Mouse (Mus musculus): ENCODE measurements around the gene Ubap2l. TPM values are rescaled to one million over a fixed set of nuclear protein-coding genes. Genes with fewer than 3 reads are reported as not detected.

The Ubap2l gene
- polyA plus RNA-seq, 1 experiment from 2014 or later = 146 TPM

DNA sequence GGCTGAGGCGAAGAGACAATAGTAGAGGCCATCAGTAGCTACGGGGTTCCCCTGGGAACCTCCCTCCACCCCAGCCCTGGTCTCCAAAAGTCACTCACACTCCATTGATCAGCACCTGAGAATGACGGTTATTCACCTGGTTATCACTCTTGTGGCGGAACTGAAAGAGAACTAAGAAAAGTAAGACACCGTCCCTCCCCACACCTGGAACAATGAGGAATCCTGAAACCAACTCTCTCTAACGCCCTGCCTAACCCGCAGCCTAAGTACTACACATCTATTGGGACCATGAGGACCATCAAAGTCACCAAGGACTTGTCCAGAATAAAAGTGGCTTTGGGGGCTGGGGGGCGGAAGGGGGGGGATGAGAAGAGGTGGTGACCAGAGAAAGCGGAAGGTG is 94.5 kb downstream of the Ubap2l start:
- Histone ChIP-seq H3K27me3 (ENCODE audit: control insufficient read depth, insufficient read depth, low read length) (no peaks in the 10 kb centered on the region), H3K9ac (ENCODE audit: low read length) (no peak overlapping the region), H3K4me2 (ENCODE audit: low read depth, low read length) (no peak overlapping the region), H3K9me3 (replicated peaks; ENCODE audit: control insufficient read depth, low read length) (no peaks in the 10 kb centered on the region), H3K27ac (ENCODE audit: low read length) (no peak overlapping the region), H3K36me3 (ENCODE audit: control insufficient read depth, insufficient read depth) (peaks cover 40% of the 10 kb centered on the region), H3K4me1 (ENCODE audit: control insufficient read depth, insufficient read depth, low read length) (peaks cover 27% of the 10 kb centered on the region), H3K4me3 (ENCODE audit: low read length) (no peak overlapping the region)
- no peak for ATAC-seq (replicated peaks; ENCODE audit: extremely low read depth, insufficient read depth, low FRiP score)
- 94% methylated on average over 9 of the region's 9 CpGs for WGBS

DNA sequence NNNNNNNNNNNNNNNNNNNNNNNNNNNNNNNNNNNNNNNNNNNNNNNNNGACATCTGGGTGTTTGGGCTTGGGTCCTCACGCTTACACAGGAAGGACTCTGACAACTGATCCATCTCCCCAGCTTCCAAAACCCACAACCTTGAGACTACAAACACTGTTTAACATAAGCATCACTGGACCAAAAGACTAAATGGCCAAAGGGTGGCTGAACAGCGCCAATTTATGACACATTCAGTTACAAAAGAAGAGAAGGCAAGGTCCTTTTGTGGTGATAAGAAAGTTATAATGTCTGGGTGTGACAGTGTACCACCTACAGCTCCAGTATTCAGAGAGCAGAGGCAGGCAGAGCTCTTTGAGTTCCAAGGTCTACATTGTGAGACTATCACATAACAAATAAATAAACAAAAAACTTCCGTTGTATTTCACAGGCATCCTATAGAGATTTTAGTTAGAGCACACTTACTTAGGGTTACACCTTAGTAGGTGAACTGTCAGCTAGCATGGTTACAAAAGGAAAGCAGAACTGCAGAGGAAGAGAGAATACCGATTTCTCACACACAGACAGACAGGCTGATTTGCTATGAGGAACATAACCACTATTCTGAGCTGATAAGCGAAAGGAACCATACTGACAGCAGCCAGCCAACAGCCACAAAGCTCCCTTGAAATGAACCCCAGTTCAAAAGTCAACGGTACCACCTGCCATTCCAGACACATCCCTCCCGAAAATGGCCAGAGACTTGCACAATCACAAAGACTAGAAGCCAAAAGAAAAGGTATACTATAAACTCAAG is 96.1 kb downstream of the Ubap2l start:
- H3K4me3 ChIP-seq (ENCODE audit: low read length) = no peak overlapping the region
- no peak overlapping the region for H3K9ac ChIP-seq (ENCODE audit: low read length)
- no peak for ATAC-seq (replicated peaks; ENCODE audit: extremely low read depth, insufficient read depth, low FRiP score)
- H3K9me3 ChIP-seq (replicated peaks; ENCODE audit: control insufficient read depth, low read length) = no peaks in the 10 kb centered on the region
- H3K4me2 ChIP-seq (ENCODE audit: low read depth, low read length) = no peak overlapping the region
- WGBS = 92% methylated on average over 7 of the region's 7 CpGs
- H3K36me3 ChIP-seq (ENCODE audit: control insufficient read depth, insufficient read depth) = peaks cover 55% of the 10 kb centered on the region
- H3K4me1 ChIP-seq (ENCODE audit: control insufficient read depth, insufficient read depth, low read length) = peaks cover 19% of the 10 kb centered on the region
- no peaks in the 10 kb centered on the region for H3K27me3 ChIP-seq (ENCODE audit: control insufficient read depth, insufficient read depth, low read length)
- H3K27ac ChIP-seq (ENCODE audit: low read length) = no peak overlapping the region

GRCm38 (mm10) chr3:89953420-89953819 is 99.0 kb downstream of the Ubap2l start:
- Histone ChIP-seq H3K9me3 (replicated peaks; ENCODE audit: control insufficient read depth, low read length) (no peaks in the 10 kb centered on the region), H3K9ac (ENCODE audit: low read length) (no peak overlapping the region), H3K27me3 (ENCODE audit: control insufficient read depth, insufficient read depth, low read length) (no peaks in the 10 kb centered on the region), H3K27ac (ENCODE audit: low read length) (no peak overlapping the region), H3K36me3 (ENCODE audit: control insufficient read depth, insufficient read depth) (peaks cover 79% of the 10 kb centered on the region), H3K4me1 (ENCODE audit: control insufficient read depth, insufficient read depth, low read length) (peaks cover 6% of the 10 kb centered on the region; the same call in 1 of the 2 replicates), H3K4me3 (ENCODE audit: low read length) (no peak overlapping the region), H3K4me2 (ENCODE audit: low read depth, low read length) (no peak overlapping the region)
- no peak; the same call in 1 of the 2 replicates for ATAC-seq (replicated peaks; ENCODE audit: extremely low read depth, insufficient read depth, low FRiP score)
- WGBS = 4% methylated on average over 4 of the region's 4 CpGs

MicroRNAs encoded within 50 kb of the gene (microRNA counts, 519-probe panel; counts per million panel counts)
- microRNA mmu-miR-190b = 2,972 counts per million, percentile 77 among the panel's probes with 10 or more counts

Small RNA genes lying within 50 kb of the gene (microRNA-seq; reads per million reads assigned to microRNA genes)
- 11.4 reads per million, percentile 29 among the genes with 10 or more reads in this experiment for gene Mir190b
- gene Mir7669 = not detected

Other genes starting within 250 kb of the Ubap2l start
- 4.8 and 7.2 TPM in 2 replicates for gene She, start 221.3 kb downstream of the Ubap2l start, polyA plus RNA-seq (2015; fragmentation: Nextera tagmentation; extraction: Ambion mirVana)
- gene Il6ra, start 139.4 kb downstream of the Ubap2l start, polyA plus RNA-seq (2015; fragmentation: Nextera tagmentation; extraction: Ambion mirVana) = 1.1 TPM in 2 replicates
- 10.3 and 11.5 TPM in 2 replicates for gene Atp8b2, start 89.1 kb downstream of the Ubap2l start, polyA plus RNA-seq (2015; fragmentation: Nextera tagmentation; extraction: Ambion mirVana)
- gene Hax1, start 53.8 kb downstream of the Ubap2l start, polyA plus RNA-seq (2015; fragmentation: Nextera tagmentation; extraction: Ambion mirVana) = 82.6 and 89.5 TPM in 2 replicates
- 147 and 151 TPM in 2 replicates for gene 4933434E20Rik, start 992 bp downstream of the Ubap2l start, polyA plus RNA-seq (2015; fragmentation: Nextera tagmentation; extraction: Ambion mirVana)
- gene Tpm3, start 20.0 kb upstream of the Ubap2l start, polyA plus RNA-seq (2015; fragmentation: Nextera tagmentation; extraction: Ambion mirVana) = 267 and 298 TPM in 2 replicates
- 0.25 and 0.32 TPM in 2 replicates for gene Nup210l, start 51.5 kb upstream of the Ubap2l start, polyA plus RNA-seq (2015; fragmentation: Nextera tagmentation; extraction: Ambion mirVana)
- gene Rps27, start 161.0 kb upstream of the Ubap2l start, polyA plus RNA-seq (2015; fragmentation: Nextera tagmentation; extraction: Ambion mirVana) = 468 and 790 TPM in 2 replicates
- gene Rab13, start 161.1 kb upstream of the Ubap2l start, polyA plus RNA-seq (2015; fragmentation: Nextera tagmentation; extraction: Ambion mirVana) = 21.1 and 22.5 TPM in 2 replicates
- gene Jtb, start 179.0 kb upstream of the Ubap2l start, polyA plus RNA-seq (2015; fragmentation: Nextera tagmentation; extraction: Ambion mirVana) = 84.2 and 89.6 TPM in 2 replicates
- 2.2 and 3.1 TPM in 2 replicates for gene Creb3l4, start 190.9 kb upstream of the Ubap2l start, polyA plus RNA-seq (2015; fragmentation: Nextera tagmentation; extraction: Ambion mirVana)
- 61.5 and 86.3 TPM in 2 replicates for gene Slc39a1, start 195.5 kb upstream of the Ubap2l start, polyA plus RNA-seq (2015; fragmentation: Nextera tagmentation; extraction: Ambion mirVana)
- 12.2 and 13.9 TPM in 2 replicates for gene Crtc2, start 201.5 kb upstream of the Ubap2l start, polyA plus RNA-seq (2015; fragmentation: Nextera tagmentation; extraction: Ambion mirVana)
- 7.1 and 7.4 TPM in 2 replicates for gene Dennd4b, start 212.6 kb upstream of the Ubap2l start, polyA plus RNA-seq (2015; fragmentation: Nextera tagmentation; extraction: Ambion mirVana)
- gene Gatad2b, start 240.6 kb upstream of the Ubap2l start, polyA plus RNA-seq (2015; fragmentation: Nextera tagmentation; extraction: Ambion mirVana) = 8.4 and 8.7 TPM in 2 replicates